Mouse (Mus musculus): ENCODE measurements around the gene Znrf1. TPM values are rescaled to one million over a fixed set of nuclear protein-coding genes. Genes with fewer than 3 reads are reported as not detected.

The Znrf1 gene
- polyA plus RNA-seq, 1 experiment from 2014 or later = 23.1 TPM

DNA sequence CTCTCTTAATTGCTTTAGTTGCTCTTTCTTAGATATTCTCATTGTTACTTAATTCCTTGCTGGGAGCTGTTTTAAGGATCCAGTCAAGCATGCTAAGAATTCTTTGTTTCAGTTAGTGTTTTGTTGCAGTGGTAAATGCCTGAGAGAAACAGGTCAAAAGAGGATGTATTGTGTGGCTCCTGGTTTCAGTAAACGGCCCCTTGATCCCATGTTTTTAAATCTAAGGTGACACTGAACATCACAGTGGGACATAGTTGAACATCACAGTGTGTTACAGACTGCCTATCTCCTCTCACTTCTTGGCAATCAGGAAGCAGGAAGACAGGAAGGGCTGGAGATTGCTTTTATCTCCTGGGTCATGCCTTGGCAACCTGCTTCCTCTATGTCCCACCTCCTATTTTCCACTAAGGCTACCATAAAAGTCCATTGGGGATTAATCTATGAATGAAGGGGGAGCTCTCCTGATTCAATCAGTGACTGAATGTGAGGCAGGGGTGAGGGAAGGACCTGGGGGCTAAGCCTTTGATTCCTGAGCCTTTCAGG lies 121.5 kb downstream of the Znrf1 start:
- Histone ChIP-seq H3K4me2 (no peak overlapping the region), H3K9me3 (replicated peaks; ENCODE audit: control insufficient read depth, low read length) (no peaks in the 10 kb centered on the region), H3K36me3 (ENCODE audit: control insufficient read depth, insufficient read depth, low read length) (no peaks in the 10 kb centered on the region; the same call in 1 of the 2 replicates), H3K4me3 (ENCODE audit: low read depth, low read length) (no peak overlapping the region), H3K4me1 (ENCODE audit: control insufficient read depth, insufficient read depth, low read length) (peaks cover 19% of the 10 kb centered on the region), H3K27me3 (ENCODE audit: control insufficient read depth, insufficient read depth, low read length) (no peaks in the 10 kb centered on the region), H3K9ac (ENCODE audit: low read depth, low read length) (no peak overlapping the region), H3K27ac (ENCODE audit: low read depth, low read length) (0 out of 2 replicates have a peak overlapping the region, but pooled peaks have one; percentile 58)
- WGBS (ENCODE audit: insufficient replicate concordance) = 34% methylated on average over 1 of the region's 1 CpGs
- no peak for ATAC-seq (replicated peaks; ENCODE audit: insufficient number of reproducible peaks, low FRiP score, low TSS enrichment)

GRCm38 (mm10) chr8:111658819-111659423 lies 123.0 kb downstream of the Znrf1 start:
- no peak overlapping the region for H3K4me2 ChIP-seq
- peaks cover 19% of the 10 kb centered on the region for H3K4me1 ChIP-seq (ENCODE audit: control insufficient read depth, insufficient read depth, low read length)
- WGBS (ENCODE audit: insufficient replicate concordance) = 43% methylated on average over 6 of the region's 6 CpGs
- H3K27me3 ChIP-seq (ENCODE audit: control insufficient read depth, insufficient read depth, low read length) = no peaks in the 10 kb centered on the region
- no peak overlapping the region for H3K9ac ChIP-seq (ENCODE audit: low read depth, low read length)
- H3K4me3 ChIP-seq (ENCODE audit: low read depth, low read length) = no peak overlapping the region
- no peak for ATAC-seq (replicated peaks; ENCODE audit: insufficient number of reproducible peaks, low FRiP score, low TSS enrichment)
- H3K9me3 ChIP-seq (replicated peaks; ENCODE audit: control insufficient read depth, low read length) = no peaks in the 10 kb centered on the region
- no peaks in the 10 kb centered on the region; the same call in 1 of the 2 replicates for H3K36me3 ChIP-seq (ENCODE audit: control insufficient read depth, insufficient read depth, low read length)
- peak overlapping the region; percentile 58; the same call in 1 of the 2 replicates for H3K27ac ChIP-seq (ENCODE audit: low read depth, low read length)

DNA sequence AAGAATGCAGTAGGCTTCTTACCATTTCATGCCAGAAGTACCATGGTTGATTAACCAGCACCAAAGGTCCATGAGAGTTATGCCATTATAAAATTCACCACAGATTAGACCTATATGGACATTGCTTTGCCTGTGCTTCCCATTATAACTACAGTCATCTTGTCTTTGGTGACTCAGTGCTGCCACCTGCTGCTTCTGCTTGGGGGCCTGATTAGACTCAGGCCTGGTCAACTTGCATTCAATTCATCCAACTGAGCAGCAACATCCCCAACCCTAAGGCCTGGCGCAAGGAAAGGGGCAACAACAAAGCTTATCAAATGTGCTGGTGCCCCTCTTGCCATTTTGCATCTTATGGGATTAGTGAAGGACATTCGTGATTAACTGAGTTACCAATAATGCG lies 126.6 kb downstream of the Znrf1 start:
- H3K9ac ChIP-seq (ENCODE audit: low read depth, low read length) = no peak overlapping the region
- ATAC-seq (replicated peaks; ENCODE audit: insufficient number of reproducible peaks, low FRiP score, low TSS enrichment) = no peak
- no peak overlapping the region for H3K4me3 ChIP-seq (ENCODE audit: low read depth, low read length)
- no peak overlapping the region for H3K4me2 ChIP-seq
- 86% methylated on average over 3 of the region's 3 CpGs for WGBS (ENCODE audit: insufficient replicate concordance)
- no peaks in the 10 kb centered on the region for H3K9me3 ChIP-seq (replicated peaks; ENCODE audit: control insufficient read depth, low read length)
- no peak overlapping the region for H3K27ac ChIP-seq (ENCODE audit: low read depth, low read length)
- H3K36me3 ChIP-seq (ENCODE audit: control insufficient read depth, insufficient read depth, low read length) = no peaks in the 10 kb centered on the region; the same call in 1 of the 2 replicates
- H3K27me3 ChIP-seq (ENCODE audit: control insufficient read depth, insufficient read depth, low read length) = no peaks in the 10 kb centered on the region
- peaks cover 14% of the 10 kb centered on the region for H3K4me1 ChIP-seq (ENCODE audit: control insufficient read depth, insufficient read depth, low read length)

DNA sequence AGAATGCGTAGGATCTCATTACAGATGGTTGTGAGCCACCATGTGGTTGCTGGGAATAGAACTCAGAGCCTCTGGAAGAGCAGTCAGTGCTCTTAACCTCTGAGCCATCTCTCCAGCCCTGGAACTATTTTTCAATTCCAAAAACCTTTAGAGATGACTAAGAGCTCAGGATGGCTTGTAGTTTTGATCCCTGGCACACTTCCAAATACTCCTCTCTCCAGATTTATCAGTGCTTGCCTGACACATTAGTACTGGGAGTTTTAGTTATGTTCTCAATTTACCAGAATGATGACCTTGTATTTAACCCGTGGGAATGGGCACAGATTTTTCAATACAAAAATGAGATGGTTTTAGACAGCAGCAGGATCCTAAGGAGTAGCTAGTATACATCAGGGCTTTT lies 130.9 kb downstream of the Znrf1 start:
- H3K27ac ChIP-seq (ENCODE audit: low read depth, low read length) = no peak overlapping the region
- WGBS (ENCODE audit: insufficient replicate concordance) = 88% methylated on average over 2 of the region's 2 CpGs
- no peak for ATAC-seq (replicated peaks; ENCODE audit: insufficient number of reproducible peaks, low FRiP score, low TSS enrichment)
- no peaks in the 10 kb centered on the region for H3K4me1 ChIP-seq (ENCODE audit: control insufficient read depth, insufficient read depth, low read length)
- no peak overlapping the region for H3K4me3 ChIP-seq (ENCODE audit: low read depth, low read length)
- peaks cover 17% of the 10 kb centered on the region for H3K36me3 ChIP-seq (ENCODE audit: control insufficient read depth, insufficient read depth, low read length)
- no peak overlapping the region for H3K9ac ChIP-seq (ENCODE audit: low read depth, low read length)
- 0 out of 2 replicates have a peak, but pooled peaks cover 2% of the 10 kb centered on the region for H3K9me3 ChIP-seq (replicated peaks; ENCODE audit: control insufficient read depth, low read length)
- H3K27me3 ChIP-seq (ENCODE audit: control insufficient read depth, insufficient read depth, low read length) = no peaks in the 10 kb centered on the region
- no peak overlapping the region for H3K4me2 ChIP-seq

Other genes with a start within 250 kb of the Znrf1 start
- 43.8 and 46.6 TPM in 2 replicates for gene Rfwd3, start 235.9 kb upstream of the Znrf1 start, polyA plus RNA-seq (2014; fragmentation: Nextera tagmentation; extraction: Ambion mirVana)
- gene Mlkl, start 197.9 kb upstream of the Znrf1 start, polyA plus RNA-seq (2014; fragmentation: Nextera tagmentation; extraction: Ambion mirVana) = 1.7 and 2.6 TPM in 2 replicates
- 0.07 TPM in 1 of 2 replicates, not detected in the other for gene Fa2h, start 142.3 kb upstream of the Znrf1 start, polyA plus RNA-seq (2014; fragmentation: Nextera tagmentation; extraction: Ambion mirVana)
- 2.5 and 4.2 TPM in 2 replicates for gene Wdr59, start 14.0 kb upstream of the Znrf1 start, polyA plus RNA-seq (2014; fragmentation: Nextera tagmentation; extraction: Ambion mirVana)
- gene Ldhd, start 94.3 kb downstream of the Znrf1 start, polyA plus RNA-seq (2014; fragmentation: Nextera tagmentation; extraction: Ambion mirVana) = 0.39 and 0.52 TPM in 2 replicates
- gene Zfp1, start 107.3 kb downstream of the Znrf1 start, polyA plus RNA-seq (2014; fragmentation: Nextera tagmentation; extraction: Ambion mirVana) = 16.5 and 18.5 TPM in 2 replicates
- not detected in 2 replicates for gene Ctrb1, start 154.9 kb downstream of the Znrf1 start, polyA plus RNA-seq (2014; fragmentation: Nextera tagmentation; extraction: Ambion mirVana)
- gene Bcar1, start 207.7 kb downstream of the Znrf1 start, polyA plus RNA-seq (2014; fragmentation: Nextera tagmentation; extraction: Ambion mirVana) = 46.6 and 53.8 TPM in 2 replicates

All from heart, embryonic 11.5 days (tissue).